Mouse (Mus musculus): ENCODE measurements around the gene Larp6. TPM values are rescaled to one million over a fixed set of nuclear protein-coding genes. Genes with fewer than 3 reads are reported as not detected.

Gene Larp6
- polyA plus RNA-seq, 1 experiment from 2014 or later, result 1.9 TPM

- Histone ChIP-seq H3K4me1 (ENCODE audit: control insufficient read depth, insufficient read depth, low read length) (no peaks in the 10 kb centered on the region), H3K4me3 (replicated peaks; ENCODE audit: low read length) (no peak overlapping the region), H3K36me3 (ENCODE audit: control insufficient read depth, insufficient read depth, low read length) (peaks cover 7% of the 10 kb centered on the region; the same call in 1 of the 2 replicates), H3K27me3 (ENCODE audit: control insufficient read depth, insufficient read depth, low read length) (no peaks in the 10 kb centered on the region), H3K9me3 (replicated peaks; ENCODE audit: control insufficient read depth, low read length) (no peaks in the 10 kb centered on the region), H3K27ac (ENCODE audit: low read length) (no peak overlapping the region), H3K4me2 (ENCODE audit: low read depth, low read length) (no peak overlapping the region), H3K9ac (ENCODE audit: low read length) (no peak overlapping the region)
- 87% methylated on average over 3 of the region's 3 CpGs for WGBS
- ATAC-seq (ENCODE audit: insufficient read depth, low FRiP score), result no peak
Observed at GRCm38 (mm10) chr9:60681005-60681404, 31.8 kb upstream of the Larp6 start.

DNA sequence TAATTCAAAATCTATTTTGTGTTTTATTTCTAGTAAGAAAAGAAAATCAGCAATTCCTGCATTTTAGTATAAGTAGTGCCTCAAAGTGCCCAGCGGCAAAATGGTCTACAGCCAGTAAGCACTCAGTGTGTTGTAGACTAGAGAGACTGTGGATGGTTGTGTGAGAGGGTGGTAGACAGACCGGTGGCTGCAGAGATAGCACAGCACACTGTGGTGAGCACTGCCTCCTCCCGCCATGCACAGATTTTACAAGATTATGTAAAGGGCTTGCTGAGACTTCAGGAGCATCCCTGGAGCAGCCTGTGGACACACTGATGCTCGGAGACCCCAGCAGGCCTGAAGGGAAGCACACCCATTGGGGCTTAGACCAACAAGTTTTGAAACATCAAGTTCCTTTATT, 30.0 kb upstream of the Larp6 start:
- Histone ChIP-seq H3K4me3 (replicated peaks; ENCODE audit: low read length) (no peak overlapping the region), H3K4me1 (ENCODE audit: control insufficient read depth, insufficient read depth, low read length) (0 out of 2 replicates have a peak, but pooled peaks cover 4% of the 10 kb centered on the region), H3K9me3 (replicated peaks; ENCODE audit: control insufficient read depth, low read length) (no peaks in the 10 kb centered on the region), H3K9ac (ENCODE audit: low read length) (no peak overlapping the region), H3K36me3 (ENCODE audit: control insufficient read depth, insufficient read depth, low read length) (peaks cover 7% of the 10 kb centered on the region; the same call in 1 of the 2 replicates), H3K4me2 (ENCODE audit: low read depth, low read length) (no peak overlapping the region), H3K27me3 (ENCODE audit: control insufficient read depth, insufficient read depth, low read length) (no peaks in the 10 kb centered on the region), H3K27ac (ENCODE audit: low read length) (no peak overlapping the region)
- WGBS, result 90% methylated on average over 4 of the region's 4 CpGs
- no peak for ATAC-seq (ENCODE audit: insufficient read depth, low FRiP score)

- Histone ChIP-seq H3K27me3 (ENCODE audit: control insufficient read depth, insufficient read depth, low read length) (no peaks in the 10 kb centered on the region), H3K4me2 (ENCODE audit: low read depth, low read length) (peak overlapping the region; percentile 70), H3K4me3 (replicated peaks; ENCODE audit: low read length) (peak overlapping the region; percentile 62), H3K9ac (ENCODE audit: low read length) (peak overlapping the region; percentile 69), H3K4me1 (ENCODE audit: control insufficient read depth, insufficient read depth, low read length) (0 out of 2 replicates have a peak, but pooled peaks cover 4% of the 10 kb centered on the region), H3K27ac (ENCODE audit: low read length) (peak overlapping the region; percentile 86), H3K9me3 (replicated peaks; ENCODE audit: control insufficient read depth, low read length) (no peaks in the 10 kb centered on the region), H3K36me3 (ENCODE audit: control insufficient read depth, insufficient read depth, low read length) (no peaks in the 10 kb centered on the region; the same call in 1 of the 2 replicates)
- WGBS, result 2% methylated on average over 7 of the region's 7 CpGs
- ATAC-seq (ENCODE audit: insufficient read depth, low FRiP score), result peak; percentile 49
Observed at GRCm38 (mm10) chr9:60687415-60687814, 25.4 kb upstream of the Larp6 start.

GRCm38 (mm10) chr9:60687891-60688324, 24.9 kb upstream of the Larp6 start, which contains the start of gene Lrrc49:
Gene Lrrc49 (minus strand): TSS chr9:60688158.
- peak within 1 kb of the TSS; percentile 86 for H3K27ac ChIP-seq (ENCODE audit: low read length)
- H3K27me3 ChIP-seq (ENCODE audit: control insufficient read depth, insufficient read depth, low read length), result no peaks in the 10 kb centered on the region
- ATAC-seq (ENCODE audit: insufficient read depth, low FRiP score), result peak; percentile 91
- peak within 1 kb of the TSS; percentile 69 for H3K9ac ChIP-seq (ENCODE audit: low read length)
- 0 out of 2 replicates have a peak, but pooled peaks cover 4% of the 10 kb centered on the region for H3K4me1 ChIP-seq (ENCODE audit: control insufficient read depth, insufficient read depth, low read length)
- H3K4me3 ChIP-seq (replicated peaks; ENCODE audit: low read length), result peak within 1 kb of the TSS; percentile 62
- no peaks in the 10 kb centered on the region for H3K9me3 ChIP-seq (replicated peaks; ENCODE audit: control insufficient read depth, low read length)
- H3K36me3 ChIP-seq (ENCODE audit: control insufficient read depth, insufficient read depth, low read length), result no peaks in the 10 kb centered on the region; the same call in 1 of the 2 replicates
- peak within 1 kb of the TSS; percentile 70 for H3K4me2 ChIP-seq (ENCODE audit: low read depth, low read length)
- WGBS, result under 1% methylated on average over 21 of the region's 21 CpGs

GRCm38 (mm10) chr9:60692624-60693023, 20.2 kb upstream of the Larp6 start:
- H3K4me1 ChIP-seq (ENCODE audit: control insufficient read depth, insufficient read depth, low read length), result no peaks in the 10 kb centered on the region
- H3K4me2 ChIP-seq (ENCODE audit: low read depth, low read length), result no peak overlapping the region
- no peak for ATAC-seq (ENCODE audit: insufficient read depth, low FRiP score)
- H3K9ac ChIP-seq (ENCODE audit: low read length), result no peak overlapping the region
- no peaks in the 10 kb centered on the region for H3K36me3 ChIP-seq (ENCODE audit: control insufficient read depth, insufficient read depth, low read length)
- 35% methylated on average over 4 of the region's 4 CpGs for WGBS
- H3K9me3 ChIP-seq (replicated peaks; ENCODE audit: control insufficient read depth, low read length), result no peaks in the 10 kb centered on the region
- no peaks in the 10 kb centered on the region for H3K27me3 ChIP-seq (ENCODE audit: control insufficient read depth, insufficient read depth, low read length)
- H3K4me3 ChIP-seq (replicated peaks; ENCODE audit: low read length), result no peak overlapping the region
- no peak overlapping the region for H3K27ac ChIP-seq (ENCODE audit: low read length)

DNA sequence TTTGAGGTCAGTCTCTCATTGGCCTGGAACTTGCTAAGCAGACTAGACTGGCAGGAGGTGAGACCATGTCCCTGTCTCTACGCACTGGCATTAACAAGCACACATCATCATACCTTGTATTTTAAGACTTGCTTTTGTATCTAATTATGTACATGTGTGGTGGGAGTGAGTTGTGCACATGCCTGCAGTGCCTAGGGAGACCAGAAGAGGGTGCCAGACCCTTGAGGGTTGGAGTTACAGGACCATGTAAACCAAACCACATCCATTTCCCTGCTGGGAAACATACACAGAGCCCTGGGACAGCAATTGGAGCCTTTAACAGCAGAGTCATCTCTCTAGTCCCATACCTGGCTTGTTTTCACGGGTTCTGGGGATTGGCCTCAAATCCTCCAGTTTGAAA, 18.8 kb upstream of the Larp6 start:
- H3K27ac ChIP-seq (ENCODE audit: low read length), result no peak overlapping the region
- ATAC-seq (ENCODE audit: insufficient read depth, low FRiP score), result no peak
- no peak overlapping the region for H3K9ac ChIP-seq (ENCODE audit: low read length)
- 67% methylated on average over 2 of the region's 2 CpGs for WGBS
- no peaks in the 10 kb centered on the region for H3K27me3 ChIP-seq (ENCODE audit: control insufficient read depth, insufficient read depth, low read length)
- no peaks in the 10 kb centered on the region for H3K9me3 ChIP-seq (replicated peaks; ENCODE audit: control insufficient read depth, low read length)
- no peak overlapping the region for H3K4me3 ChIP-seq (replicated peaks; ENCODE audit: low read length)
- no peak overlapping the region for H3K4me2 ChIP-seq (ENCODE audit: low read depth, low read length)
- no peaks in the 10 kb centered on the region for H3K4me1 ChIP-seq (ENCODE audit: control insufficient read depth, insufficient read depth, low read length)
- no peaks in the 10 kb centered on the region for H3K36me3 ChIP-seq (ENCODE audit: control insufficient read depth, insufficient read depth, low read length)

DNA sequence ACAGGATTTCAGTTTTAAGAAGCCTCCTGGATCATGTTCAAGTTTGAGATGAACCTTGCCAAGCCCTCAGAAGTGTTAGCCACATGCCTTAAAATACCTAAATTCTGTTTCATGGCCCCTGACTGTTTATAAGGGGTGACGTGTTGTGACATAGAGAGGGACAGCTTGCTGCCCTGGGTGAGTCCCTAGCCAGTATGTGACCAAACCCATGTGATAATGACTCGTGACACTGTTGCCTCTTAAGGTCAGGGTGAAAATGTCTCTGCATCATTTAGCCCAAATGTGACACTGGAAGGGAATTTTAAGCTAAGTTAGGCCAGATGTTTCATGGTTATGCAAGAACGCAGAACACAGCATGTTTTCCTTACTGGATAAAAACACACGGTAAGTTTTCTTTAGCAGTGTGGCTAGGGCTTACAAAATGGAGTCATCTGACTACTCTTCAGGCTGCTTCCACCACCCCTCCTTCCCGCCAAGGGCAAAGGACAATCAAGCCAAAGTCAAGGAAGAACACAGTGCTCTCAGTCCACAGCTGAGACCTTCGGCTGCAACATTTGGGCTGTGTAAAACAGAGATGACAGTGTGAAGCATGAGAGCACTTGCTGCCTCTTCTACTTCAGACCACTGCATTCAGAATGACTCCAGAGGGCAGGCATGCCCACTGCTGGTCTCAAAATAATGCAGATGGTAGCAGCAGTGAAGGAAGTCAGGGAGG, 16.4 kb upstream of the Larp6 start:
- H3K27me3 ChIP-seq (ENCODE audit: control insufficient read depth, insufficient read depth, low read length), result no peaks in the 10 kb centered on the region
- no peak overlapping the region for H3K9ac ChIP-seq (ENCODE audit: low read length)
- H3K9me3 ChIP-seq (replicated peaks; ENCODE audit: control insufficient read depth, low read length), result no peaks in the 10 kb centered on the region
- no peak overlapping the region for H3K4me3 ChIP-seq (replicated peaks; ENCODE audit: low read length)
- WGBS, result 58% methylated on average over 6 of the region's 6 CpGs
- no peak overlapping the region for H3K4me2 ChIP-seq (ENCODE audit: low read depth, low read length)
- H3K36me3 ChIP-seq (ENCODE audit: control insufficient read depth, insufficient read depth, low read length), result no peaks in the 10 kb centered on the region
- no peaks in the 10 kb centered on the region for H3K4me1 ChIP-seq (ENCODE audit: control insufficient read depth, insufficient read depth, low read length)
- ATAC-seq (ENCODE audit: insufficient read depth, low FRiP score), result no peak
- H3K27ac ChIP-seq (ENCODE audit: low read length), result no peak overlapping the region

GRCm38 (mm10) chr9:60699581-60700231, 13.1 kb upstream of the Larp6 start:
- 47% methylated on average over 18 of the region's 18 CpGs for WGBS
- Histone ChIP-seq H3K9ac (ENCODE audit: low read length) (no peak overlapping the region), H3K27me3 (ENCODE audit: control insufficient read depth, insufficient read depth, low read length) (no peaks in the 10 kb centered on the region), H3K36me3 (ENCODE audit: control insufficient read depth, insufficient read depth, low read length) (no peaks in the 10 kb centered on the region), H3K27ac (ENCODE audit: low read length) (no peak overlapping the region), H3K4me1 (ENCODE audit: control insufficient read depth, insufficient read depth, low read length) (no peaks in the 10 kb centered on the region), H3K4me3 (replicated peaks; ENCODE audit: low read length) (no peak overlapping the region), H3K9me3 (replicated peaks; ENCODE audit: control insufficient read depth, low read length) (no peaks in the 10 kb centered on the region), H3K4me2 (ENCODE audit: low read depth, low read length) (no peak overlapping the region)
- no peak for ATAC-seq (ENCODE audit: insufficient read depth, low FRiP score)

DNA sequence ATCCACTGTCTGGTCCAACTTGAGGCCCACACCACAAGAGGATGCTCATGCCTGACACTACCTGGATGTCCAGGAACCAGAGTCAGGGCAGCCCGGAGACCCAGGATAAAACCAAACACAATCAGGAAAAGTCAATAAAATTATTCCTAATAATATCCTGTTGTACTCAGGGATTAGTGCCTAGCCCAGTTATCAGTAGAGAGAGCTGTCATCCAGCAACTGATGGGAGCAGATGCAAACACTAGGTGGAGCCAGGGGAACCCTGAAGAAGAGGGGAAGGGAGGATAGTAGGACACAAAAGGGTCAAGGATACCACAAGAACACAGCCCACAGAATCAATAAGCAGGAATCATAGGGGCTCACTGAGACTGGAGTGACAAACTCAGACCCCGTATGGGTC, 5.2 kb upstream of the Larp6 start:
- no peak overlapping the region for H3K9ac ChIP-seq (ENCODE audit: low read length)
- no peak overlapping the region for H3K4me2 ChIP-seq (ENCODE audit: low read depth, low read length)
- no peaks in the 10 kb centered on the region for H3K4me1 ChIP-seq (ENCODE audit: control insufficient read depth, insufficient read depth, low read length)
- no peak overlapping the region for H3K27ac ChIP-seq (ENCODE audit: low read length)
- no peaks in the 10 kb centered on the region for H3K9me3 ChIP-seq (replicated peaks; ENCODE audit: control insufficient read depth, low read length)
- no peak for ATAC-seq (ENCODE audit: insufficient read depth, low FRiP score)
- H3K4me3 ChIP-seq (replicated peaks; ENCODE audit: low read length), result no peak overlapping the region
- no peaks in the 10 kb centered on the region for H3K36me3 ChIP-seq (ENCODE audit: control insufficient read depth, insufficient read depth, low read length)
- no peaks in the 10 kb centered on the region for H3K27me3 ChIP-seq (ENCODE audit: control insufficient read depth, insufficient read depth, low read length)
- WGBS, result 89% methylated on average over 2 of the region's 2 CpGs

Data from stomach, embryonic 16.5 days (tissue).